Mouse (Mus musculus): ENCODE results near the gene Hdac4. TPM values are rescaled to one million over a fixed set of nuclear protein-coding genes. Genes with fewer than 3 reads are reported as not detected.

Hdac4 gene
- polyA plus RNA-seq, 1 experiment: 0.35 TPM

DNA sequence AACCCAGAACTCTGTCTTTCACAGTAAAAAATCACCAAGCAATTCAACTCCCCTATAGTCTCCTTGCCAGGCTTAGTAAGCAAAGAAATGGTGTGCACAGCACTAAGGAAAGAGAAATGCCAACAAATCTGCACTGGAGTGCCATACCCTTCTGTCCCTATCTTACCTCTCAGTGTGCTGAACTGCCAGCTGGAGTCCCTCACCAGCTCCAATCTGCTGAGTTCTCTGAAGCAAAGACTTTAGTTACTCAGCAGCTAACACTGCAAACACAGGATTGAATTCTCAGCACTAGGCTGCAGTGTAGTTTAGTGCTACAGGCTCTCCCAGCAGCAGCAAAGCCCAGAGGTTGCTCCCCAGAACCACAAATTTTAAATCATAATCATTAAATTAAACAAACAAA is 151.5 kb downstream of the Hdac4 start:
- Histone ChIP-seq H3K36me3 (ENCODE audit: control insufficient read depth) (no peaks in the 10 kb centered on the region), H3K27me3 (ENCODE audit: control insufficient read depth) (no peaks in the 10 kb centered on the region), H3K4me1 (ENCODE audit: control insufficient read depth) (no peaks in the 10 kb centered on the region), H3K9me3 (ENCODE audit: control insufficient read depth, low read length) (no peaks in the 10 kb centered on the region), H3K4me3 (replicated peaks) (no peak overlapping the region)
- TF ChIP-seq GATA1 (IDR thresholded peaks at IDR 0.05; ENCODE audit: low read length): no peak

DNA sequence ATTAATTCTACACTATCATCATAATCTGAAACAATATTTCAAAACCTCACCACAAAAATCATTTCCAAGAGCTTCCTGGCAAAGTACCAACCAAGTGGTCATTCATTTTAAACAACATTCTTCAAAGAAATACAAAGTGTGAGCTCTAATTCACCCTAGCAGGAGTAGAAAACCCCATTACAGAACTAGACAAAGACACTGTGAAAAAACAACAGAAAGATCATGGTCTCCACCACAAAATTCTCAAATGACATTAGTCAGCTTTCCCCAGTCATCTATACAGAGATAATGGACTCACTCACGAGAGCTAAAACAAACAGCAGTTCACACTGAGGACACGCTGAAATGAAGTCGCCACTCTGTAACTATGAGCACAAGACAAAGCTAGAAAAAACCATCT is 153.4 kb downstream of the Hdac4 start:
- Histone ChIP-seq H3K36me3 (ENCODE audit: control insufficient read depth) (no peaks in the 10 kb centered on the region), H3K4me3 (replicated peaks) (no peak overlapping the region), H3K9me3 (ENCODE audit: control insufficient read depth, low read length) (no peaks in the 10 kb centered on the region), H3K4me1 (ENCODE audit: control insufficient read depth) (no peaks in the 10 kb centered on the region), H3K27me3 (ENCODE audit: control insufficient read depth) (no peaks in the 10 kb centered on the region)
- no peak for TF ChIP-seq GATA1 (IDR thresholded peaks at IDR 0.05; ENCODE audit: low read length)
- no peak for TF ChIP-seq TAL1 (IDR thresholded peaks at IDR 0.05; ENCODE audit: low read length)

DNA sequence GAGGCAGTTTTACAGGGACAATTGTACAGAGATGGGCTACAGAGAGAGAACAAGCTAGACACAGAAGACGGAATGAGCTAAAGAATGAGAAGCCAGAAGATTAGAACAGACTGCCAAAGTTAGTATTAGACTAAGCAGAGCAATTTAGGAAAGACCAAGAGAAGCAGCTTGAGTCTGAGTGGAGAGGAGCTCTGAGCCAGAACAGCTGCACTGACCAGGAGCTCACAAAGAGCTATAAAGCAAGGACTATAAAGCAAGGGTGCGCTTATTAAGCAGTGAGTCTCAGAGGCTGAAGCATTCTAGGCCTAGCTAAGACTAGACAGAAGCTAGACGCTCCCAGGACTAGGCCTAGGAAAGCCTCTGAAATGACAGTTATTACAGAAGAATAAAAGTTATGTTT is 154.2 kb downstream of the Hdac4 start:
- Histone ChIP-seq H3K9me3 (ENCODE audit: control insufficient read depth, low read length) (no peaks in the 10 kb centered on the region), H3K4me3 (replicated peaks) (no peak overlapping the region), H3K27me3 (ENCODE audit: control insufficient read depth) (no peaks in the 10 kb centered on the region), H3K4me1 (ENCODE audit: control insufficient read depth) (no peaks in the 10 kb centered on the region), H3K36me3 (ENCODE audit: control insufficient read depth) (no peaks in the 10 kb centered on the region)
- TF ChIP-seq GATA1 (IDR thresholded peaks at IDR 0.05; ENCODE audit: low read length): no peak
- no peak for TF ChIP-seq TAL1 (IDR thresholded peaks at IDR 0.05; ENCODE audit: low read length)

DNA sequence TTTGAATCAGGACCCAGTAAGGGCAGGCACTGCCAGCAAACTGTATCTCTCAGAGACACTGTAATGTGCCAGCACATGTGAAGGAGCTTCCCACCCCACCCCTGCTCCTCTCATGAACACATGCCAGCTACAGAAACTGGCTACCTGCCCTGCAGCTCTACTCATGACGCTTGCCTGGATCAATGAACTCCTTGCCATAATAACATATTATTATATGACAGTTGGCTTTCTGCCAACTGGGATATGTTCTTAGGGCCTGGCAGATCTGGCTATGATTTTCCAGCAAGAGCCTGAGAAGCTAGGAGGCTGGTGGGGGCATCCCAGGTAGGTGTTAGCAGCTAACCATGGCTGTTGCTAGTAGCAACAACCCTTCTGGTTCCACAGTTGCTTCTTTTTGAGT is 156.8 kb downstream of the Hdac4 start:
- Histone ChIP-seq H3K4me1 (ENCODE audit: control insufficient read depth) (no peaks in the 10 kb centered on the region), H3K9me3 (ENCODE audit: control insufficient read depth, low read length) (no peaks in the 10 kb centered on the region), H3K27me3 (ENCODE audit: control insufficient read depth) (no peaks in the 10 kb centered on the region), H3K36me3 (ENCODE audit: control insufficient read depth) (no peaks in the 10 kb centered on the region), H3K4me3 (replicated peaks) (no peak overlapping the region)
- TF ChIP-seq TAL1 (IDR thresholded peaks at IDR 0.05; ENCODE audit: low read length): no peak

DNA sequence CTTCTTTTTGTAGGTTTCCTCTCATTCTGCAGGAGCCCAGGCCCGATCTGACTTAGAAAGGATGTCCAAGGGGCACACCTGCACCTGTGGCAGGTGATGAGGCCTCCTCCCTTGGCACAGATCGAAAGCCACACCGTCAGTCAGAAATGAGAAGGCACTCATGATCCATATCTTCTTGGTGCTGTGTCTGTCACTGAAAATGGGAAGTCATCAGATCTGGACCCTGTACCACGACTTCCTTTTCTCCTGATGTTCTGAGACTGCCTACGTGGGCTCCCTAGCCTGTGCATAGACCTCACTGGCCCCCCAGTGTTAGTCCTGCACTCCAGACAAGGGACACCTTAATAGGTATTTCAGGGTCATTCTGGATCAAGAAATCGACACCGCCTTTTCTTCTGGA is 158.5 kb downstream of the Hdac4 start:
- no peaks in the 10 kb centered on the region for H3K36me3 ChIP-seq (ENCODE audit: control insufficient read depth)
- H3K9me3 ChIP-seq (ENCODE audit: control insufficient read depth, low read length): no peaks in the 10 kb centered on the region
- no peaks in the 10 kb centered on the region for H3K27me3 ChIP-seq (ENCODE audit: control insufficient read depth)
- no peak overlapping the region for H3K4me3 ChIP-seq (replicated peaks)
- TF ChIP-seq GATA1 (IDR thresholded peaks at IDR 0.05; ENCODE audit: low read length): no peak
- TF ChIP-seq TAL1 (IDR thresholded peaks at IDR 0.05; ENCODE audit: low read length): no peak
- H3K4me1 ChIP-seq (ENCODE audit: control insufficient read depth): no peaks in the 10 kb centered on the region

DNA sequence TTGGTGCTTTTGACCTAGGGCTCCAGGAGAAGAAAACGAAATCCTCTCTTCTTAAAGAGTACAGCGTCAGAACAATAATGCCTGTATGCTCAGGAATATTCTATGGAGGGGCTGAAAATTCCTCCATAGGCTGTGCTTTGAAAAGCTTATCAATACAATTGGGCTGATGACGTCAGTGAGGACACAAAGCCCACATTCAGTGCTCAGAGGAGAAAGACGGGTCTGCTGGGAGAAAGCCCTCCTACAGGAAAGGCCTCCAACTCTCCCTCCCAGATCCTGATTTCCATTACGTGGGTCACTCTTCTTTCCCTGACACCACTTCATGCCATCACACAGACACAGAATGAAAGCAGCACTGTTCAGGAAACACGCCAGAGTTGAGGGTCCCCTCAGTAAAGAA is 159.7 kb downstream of the Hdac4 start:
- Histone ChIP-seq H3K27me3 (ENCODE audit: control insufficient read depth) (no peaks in the 10 kb centered on the region), H3K36me3 (ENCODE audit: control insufficient read depth) (no peaks in the 10 kb centered on the region), H3K4me1 (ENCODE audit: control insufficient read depth) (no peaks in the 10 kb centered on the region), H3K9me3 (ENCODE audit: control insufficient read depth, low read length) (no peaks in the 10 kb centered on the region), H3K4me3 (replicated peaks) (no peak overlapping the region)
- no peak for TF ChIP-seq GATA1 (IDR thresholded peaks at IDR 0.05; ENCODE audit: low read length)
- TF ChIP-seq TAL1 (IDR thresholded peaks at IDR 0.05; ENCODE audit: low read length): no peak

DNA sequence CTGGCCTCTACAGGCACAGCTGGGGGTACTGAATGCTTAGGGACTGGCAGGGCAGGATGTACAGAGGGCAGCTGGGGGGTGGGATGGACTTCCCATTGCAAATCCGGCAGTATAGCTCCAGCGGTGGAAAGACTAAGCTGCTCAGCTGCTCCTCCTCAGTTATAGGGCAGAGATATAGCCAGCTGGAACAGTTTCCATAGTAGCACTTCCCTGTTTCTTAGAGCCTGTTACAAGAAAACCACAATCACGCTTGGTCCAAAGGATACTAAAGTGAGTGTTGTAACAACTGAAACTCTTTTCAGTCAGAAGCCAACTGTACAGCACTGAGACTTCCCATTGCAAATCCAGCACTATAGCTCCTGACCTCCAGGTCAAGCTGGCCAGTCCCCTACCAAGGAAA is 161.3 kb downstream of the Hdac4 start:
- no peak overlapping the region for H3K4me3 ChIP-seq (replicated peaks)
- no peak for TF ChIP-seq GATA1 (IDR thresholded peaks at IDR 0.05; ENCODE audit: low read length)
- no peak for TF ChIP-seq TAL1 (IDR thresholded peaks at IDR 0.05; ENCODE audit: low read length)

DNA sequence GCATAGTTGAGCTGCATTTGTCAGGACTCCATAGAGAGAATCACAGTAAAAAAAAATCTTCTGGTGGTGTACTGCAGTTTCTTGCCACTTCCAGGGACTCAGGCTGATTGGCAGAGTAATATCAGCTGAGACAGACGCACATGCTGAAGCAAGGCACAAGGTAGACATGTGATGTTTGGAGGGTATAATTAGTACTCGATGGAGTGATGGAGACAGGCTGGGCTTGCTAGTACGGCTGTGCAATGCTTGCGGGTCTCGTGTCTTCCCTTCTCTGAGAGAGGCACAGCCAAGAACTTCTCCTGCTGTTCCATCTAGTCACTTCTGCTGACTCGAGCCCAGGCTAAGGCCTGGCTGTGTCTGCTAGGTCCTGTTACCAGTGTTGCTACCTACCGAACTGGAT is 162.0 kb downstream of the Hdac4 start:
- peaks cover 5% of the 10 kb centered on the region for H3K36me3 ChIP-seq (ENCODE audit: control insufficient read depth)
- H3K4me1 ChIP-seq (ENCODE audit: control insufficient read depth): no peaks in the 10 kb centered on the region
- no peaks in the 10 kb centered on the region for H3K27me3 ChIP-seq (ENCODE audit: control insufficient read depth)
- no peak overlapping the region for H3K4me3 ChIP-seq (replicated peaks)
- H3K9me3 ChIP-seq (ENCODE audit: control insufficient read depth, low read length): no peaks in the 10 kb centered on the region
- TF ChIP-seq GATA1 (IDR thresholded peaks at IDR 0.05; ENCODE audit: low read length): no peak
- no peak for TF ChIP-seq TAL1 (IDR thresholded peaks at IDR 0.05; ENCODE audit: low read length)

More for the DNA sequence above, 161.3 kb downstream of the Hdac4 start:
- H3K27me3 ChIP-seq (ENCODE audit: control insufficient read depth): no peaks in the 10 kb centered on the region
- H3K9me3 ChIP-seq (ENCODE audit: control insufficient read depth, low read length): no peaks in the 10 kb centered on the region
- H3K4me1 ChIP-seq (ENCODE audit: control insufficient read depth): no peaks in the 10 kb centered on the region
- H3K36me3 ChIP-seq (ENCODE audit: control insufficient read depth): peaks cover 2% of the 10 kb centered on the region; the same call in 1 of the 2 replicates

DNA sequence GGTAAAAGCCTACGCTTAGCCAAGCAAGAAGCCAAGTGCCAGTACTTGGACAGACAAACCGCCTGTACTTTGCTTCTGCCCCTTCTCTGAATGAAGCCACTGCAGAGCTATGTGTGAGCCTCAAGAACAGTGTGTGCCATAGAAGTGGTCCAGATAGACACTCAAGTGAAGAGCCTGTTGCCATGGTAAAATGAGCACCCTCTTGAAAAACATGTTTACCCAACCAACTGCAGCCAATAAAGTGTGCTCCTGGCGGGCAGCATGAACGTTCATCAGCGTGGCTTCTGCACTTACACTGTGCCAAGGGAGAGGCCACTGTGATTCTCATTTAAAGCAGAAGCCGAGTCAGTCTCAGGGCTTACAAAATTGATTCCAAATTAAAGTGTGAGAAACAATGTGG is 165.0 kb downstream of the Hdac4 start:
- TF ChIP-seq TAL1 (IDR thresholded peaks at IDR 0.05; ENCODE audit: low read length): no peak
- no peak for TF ChIP-seq GATA1 (IDR thresholded peaks at IDR 0.05; ENCODE audit: low read length)
- Histone ChIP-seq H3K36me3 (ENCODE audit: control insufficient read depth) (peaks cover 13% of the 10 kb centered on the region), H3K27me3 (ENCODE audit: control insufficient read depth) (no peaks in the 10 kb centered on the region), H3K4me3 (replicated peaks) (no peak overlapping the region), H3K9me3 (ENCODE audit: control insufficient read depth, low read length) (no peaks in the 10 kb centered on the region), H3K4me1 (ENCODE audit: control insufficient read depth) (no peaks in the 10 kb centered on the region)

DNA sequence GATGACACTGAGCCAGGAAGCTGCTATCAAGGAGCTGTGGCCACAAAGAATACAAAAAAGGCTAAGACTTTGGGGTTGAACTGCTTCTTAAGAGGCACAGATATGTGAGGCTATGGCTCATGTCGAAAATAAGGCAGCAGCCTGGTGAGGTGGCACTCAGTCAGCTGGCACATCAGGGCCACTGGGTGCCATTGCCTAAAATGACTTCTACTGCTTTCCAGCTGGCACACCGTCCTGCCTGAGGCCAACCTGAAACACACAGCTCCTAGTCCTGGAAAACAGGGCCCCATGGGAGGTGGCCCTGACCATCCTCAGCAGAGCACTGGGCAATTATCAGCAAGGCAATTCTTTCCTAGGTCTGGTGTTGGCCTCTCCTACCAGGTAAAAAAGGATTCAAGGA is 167.3 kb downstream of the Hdac4 start:
- H3K27me3 ChIP-seq (ENCODE audit: control insufficient read depth): no peaks in the 10 kb centered on the region
- peaks cover 13% of the 10 kb centered on the region for H3K36me3 ChIP-seq (ENCODE audit: control insufficient read depth)
- no peak overlapping the region for H3K4me3 ChIP-seq (replicated peaks)
- no peaks in the 10 kb centered on the region for H3K9me3 ChIP-seq (ENCODE audit: control insufficient read depth, low read length)
- TF ChIP-seq TAL1 (IDR thresholded peaks at IDR 0.05; ENCODE audit: low read length): no peak
- no peak for TF ChIP-seq GATA1 (IDR thresholded peaks at IDR 0.05; ENCODE audit: low read length)
- H3K4me1 ChIP-seq (ENCODE audit: control insufficient read depth): no peaks in the 10 kb centered on the region
